Mouse (Mus musculus): ENCODE measurements around the gene Ptms.
A peak's percentile ranks its signal among the peaks of the same experiment; 100 is the strongest.

The Ptms gene

GRCm38 (mm10) chr6:124930231-124930630, 10.3 kb upstream of the Ptms start:
- no peak for DNase-seq (ENCODE audit: low read depth, low spot score)

GRCm38 (mm10) chr6:124925941-124926340, 6.0 kb upstream of the Ptms start:
- no peak for DNase-seq (ENCODE audit: low read depth, low spot score)

- DNase-seq (ENCODE audit: low read depth, low spot score): no peak
These were observed 5.4 kb upstream of the Ptms start for GRCm38 (mm10) chr6:124925173-124925793.

GRCm38 (mm10) chr6:124921539-124921938, 1.6 kb upstream of the Ptms start:
- DNase-seq (ENCODE audit: low read depth, low spot score): no peak

GRCm38 (mm10) chr6:124920318-124921085, 599 bp upstream of the Ptms start:
- DNase-seq (ENCODE audit: low read depth, low spot score): no peak

- DNase-seq (ENCODE audit: low read depth, low spot score): no peak
These were observed 844 bp downstream of the Ptms start for GRCm38 (mm10) chr6:124918890-124919627.

GRCm38 (mm10) chr6:124918331-124918690, 1.6 kb downstream of the Ptms start:
- no peak for DNase-seq (ENCODE audit: low read depth, low spot score)

- peak; percentile 91 for DNase-seq (ENCODE audit: low read depth, low spot score)
These were observed 2.2 kb downstream of the Ptms start for GRCm38 (mm10) chr6:124917518-124918330.

- no peak for DNase-seq (ENCODE audit: low read depth, low spot score)
These were observed 3.0 kb downstream of the Ptms start for GRCm38 (mm10) chr6:124916695-124917517.

GRCm38 (mm10) chr6:124915942-124916694, 3.8 kb downstream of the Ptms start:
- DNase-seq (ENCODE audit: low read depth, low spot score): no peak

- no peak for DNase-seq (ENCODE audit: low read depth, low spot score)
These were observed 4.6 kb downstream of the Ptms start for GRCm38 (mm10) chr6:124915160-124915941.

- DNase-seq (ENCODE audit: low read depth, low spot score): no peak
These were observed 5.4 kb downstream of the Ptms start for GRCm38 (mm10) chr6:124914511-124914910.

GRCm38 (mm10) chr6:124913721-124914285, 6.1 kb downstream of the Ptms start:
- DNase-seq (ENCODE audit: low read depth, low spot score): no peak

- DNase-seq (ENCODE audit: low read depth, low spot score): no peak
These were observed 6.7 kb downstream of the Ptms start for GRCm38 (mm10) chr6:124913214-124913613.

GRCm38 (mm10) chr6:124911533-124912218, 8.2 kb downstream of the Ptms start, which contains the start of gene Lag3:
Lag3 (minus strand) TSS chr6:124911705.
- no peak for DNase-seq (ENCODE audit: low read depth, low spot score)

GRCm38 (mm10) chr6:124910032-124910431, 9.9 kb downstream of the Ptms start:
- no peak for DNase-seq (ENCODE audit: low read depth, low spot score)

- DNase-seq (ENCODE audit: low read depth, low spot score): no peak
These were observed 12.1 kb downstream of the Ptms start for GRCm38 (mm10) chr6:124907767-124908166.

Data from WW6 (cell line).